Mouse (Mus musculus): ENCODE measurements at regions not wholly inside any gene's neighbourhood (a gene's known extent, or its start where the extent isn't known, plus 50 kb on each side); places are given as distances from the start of the nearest gene placed in this dataset.

DNA sequence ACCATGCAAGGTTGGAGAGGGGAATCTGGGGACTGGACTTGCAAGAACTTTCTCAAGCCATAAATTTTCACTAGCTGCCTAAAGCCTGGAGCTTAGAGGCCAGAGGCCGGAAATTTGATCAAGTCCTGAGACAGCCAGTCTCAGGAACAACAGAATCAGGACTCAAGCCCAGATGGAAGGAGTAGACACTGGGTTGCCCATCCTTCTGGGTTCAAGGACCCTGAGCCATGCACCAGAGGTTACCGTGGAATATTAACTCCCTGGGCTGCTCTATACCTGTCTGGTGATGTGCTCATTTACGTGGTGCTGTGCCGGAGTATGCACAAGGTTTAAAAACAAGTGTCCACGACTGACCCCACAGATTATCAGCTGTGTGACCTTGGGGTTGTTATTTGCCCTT is 145.1 kb downstream of the Efnb1 start:
- TF ChIP-seq CTCF (IDR thresholded peaks at IDR 0.05; ENCODE audit: low read depth) (no peak), EP300 (optimal IDR thresholded peaks at IDR 0.05) (no peak)
- no peak for DNase-seq (ENCODE audit: low spot score)
- Histone ChIP-seq H3K36me3 (ENCODE audit: control insufficient read depth, insufficient read depth, low read length) (no peaks in the 10 kb centered on the region), H3K4me3 (ENCODE audit: low read depth, low read length) (no peak overlapping the region), H3K27me3 (ENCODE audit: control insufficient read depth, insufficient read depth, low read length) (no peaks in the 10 kb centered on the region), H3K27ac (replicated peaks) (no peak overlapping the region), H3K4me2 (replicated peaks; ENCODE audit: low read depth) (no peak overlapping the region), H3K4me1 (replicated peaks; ENCODE audit: control insufficient read depth, insufficient read depth) (no peaks in the 10 kb centered on the region), H3K9me3 (ENCODE audit: control insufficient read depth, low read length) (no peaks in the 10 kb centered on the region), H3K9ac (ENCODE audit: low read length) (no peak overlapping the region)
- WGBS: 80% methylated on average over 5 of the region's 5 CpGs
- ATAC-seq (ENCODE audit: low FRiP score, low TSS enrichment): no peak

DNA sequence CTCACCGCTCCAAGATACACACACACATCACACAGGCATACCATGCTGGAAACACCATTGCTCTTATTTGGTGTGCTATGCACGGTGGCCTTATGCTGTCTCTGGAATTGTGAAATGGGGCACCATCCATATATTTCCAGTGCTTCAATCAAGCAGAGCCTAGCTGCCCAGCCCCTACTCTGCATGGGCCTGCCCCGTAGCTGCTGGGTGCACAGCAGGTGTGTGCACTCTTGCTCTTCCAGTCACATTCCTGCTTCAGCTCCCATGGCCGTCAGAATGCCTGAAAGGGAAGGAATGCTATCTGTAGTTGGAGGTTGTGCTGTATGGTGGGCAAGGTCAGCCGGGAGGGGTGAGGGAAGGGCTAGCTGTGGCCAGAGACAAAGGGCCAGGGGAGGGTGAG is 144.6 kb downstream of the Efnb1 start:
- ATAC-seq (ENCODE audit: low FRiP score, low TSS enrichment): no peak
- Histone ChIP-seq H3K27me3 (ENCODE audit: control insufficient read depth, insufficient read depth, low read length) (no peaks in the 10 kb centered on the region), H3K36me3 (ENCODE audit: control insufficient read depth, insufficient read depth, low read length) (no peaks in the 10 kb centered on the region), H3K4me2 (replicated peaks; ENCODE audit: low read depth) (no peak overlapping the region), H3K9me3 (ENCODE audit: control insufficient read depth, low read length) (no peaks in the 10 kb centered on the region), H3K27ac (replicated peaks) (no peak overlapping the region), H3K4me3 (ENCODE audit: low read depth, low read length) (no peak overlapping the region), H3K4me1 (replicated peaks; ENCODE audit: control insufficient read depth, insufficient read depth) (no peaks in the 10 kb centered on the region), H3K9ac (ENCODE audit: low read length) (no peak overlapping the region)
- TF ChIP-seq CTCF (IDR thresholded peaks at IDR 0.05; ENCODE audit: low read depth): no peak
- no peak for TF ChIP-seq EP300 (optimal IDR thresholded peaks at IDR 0.05)
- DNase-seq (ENCODE audit: low spot score): no peak
- WGBS: 64% methylated on average over 5 of the region's 5 CpGs

DNA sequence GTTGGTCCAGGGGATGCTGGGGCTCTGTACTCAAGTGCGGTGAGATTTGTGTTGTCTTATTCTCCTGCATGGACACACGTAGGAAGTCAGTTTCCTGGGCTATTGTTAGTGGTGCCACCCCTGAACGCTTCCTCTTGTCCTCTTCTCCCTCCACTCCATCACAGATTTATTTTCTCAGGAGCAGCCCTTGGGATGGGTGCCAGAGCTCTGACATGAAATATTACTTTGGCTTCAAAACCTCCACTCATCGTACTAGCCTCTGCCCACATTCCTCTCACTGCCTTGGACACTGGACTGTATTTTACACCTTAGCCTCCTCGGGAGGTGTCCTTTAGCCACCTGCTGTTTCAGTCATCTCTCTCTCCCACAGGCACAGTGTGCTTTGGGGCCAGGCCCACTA is 139.6 kb downstream of the Efnb1 start:
- Histone ChIP-seq H3K36me3 (ENCODE audit: control insufficient read depth, insufficient read depth, low read length) (no peaks in the 10 kb centered on the region), H3K9ac (ENCODE audit: low read length) (no peak overlapping the region), H3K4me3 (ENCODE audit: low read depth, low read length) (no peak overlapping the region), H3K9me3 (ENCODE audit: control insufficient read depth, low read length) (no peaks in the 10 kb centered on the region), H3K4me1 (replicated peaks; ENCODE audit: control insufficient read depth, insufficient read depth) (no peaks in the 10 kb centered on the region), H3K4me2 (replicated peaks; ENCODE audit: low read depth) (no peak overlapping the region), H3K27me3 (ENCODE audit: control insufficient read depth, insufficient read depth, low read length) (no peaks in the 10 kb centered on the region), H3K27ac (replicated peaks) (no peak overlapping the region)
- TF ChIP-seq EP300 (optimal IDR thresholded peaks at IDR 0.05) (no peak), CTCF (IDR thresholded peaks at IDR 0.05; ENCODE audit: low read depth) (no peak)
- WGBS: 59% methylated on average over 5 of the region's 5 CpGs
- no peak for ATAC-seq (ENCODE audit: low FRiP score, low TSS enrichment)
- DNase-seq (ENCODE audit: low spot score): no peak

DNA sequence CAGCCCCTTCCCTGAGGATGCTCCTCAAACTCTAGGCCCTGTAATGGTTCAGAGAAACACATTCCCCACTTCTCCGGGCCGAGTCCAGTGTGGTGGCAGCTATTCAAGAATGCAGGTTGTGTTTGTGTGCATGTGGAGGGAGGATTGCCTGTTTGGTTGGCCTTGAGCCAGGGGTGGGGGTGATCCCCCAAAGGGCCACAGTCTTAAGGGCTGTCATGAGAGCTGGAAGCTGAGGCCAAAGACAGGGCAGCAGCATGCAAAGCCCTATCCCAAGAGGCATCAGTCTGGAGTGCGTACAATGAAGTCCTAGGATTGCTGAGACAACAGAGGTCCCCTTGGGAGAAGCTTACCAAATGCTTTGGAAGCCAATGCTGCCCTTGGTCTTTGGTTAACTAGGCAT is 136.0 kb downstream of the Efnb1 start:
- TF ChIP-seq CTCF (IDR thresholded peaks at IDR 0.05; ENCODE audit: low read depth) (no peak), EP300 (optimal IDR thresholded peaks at IDR 0.05) (no peak)
- Histone ChIP-seq H3K27ac (replicated peaks) (no peak overlapping the region), H3K27me3 (ENCODE audit: control insufficient read depth, insufficient read depth, low read length) (no peaks in the 10 kb centered on the region), H3K9ac (ENCODE audit: low read length) (no peak overlapping the region), H3K4me3 (ENCODE audit: low read depth, low read length) (no peak overlapping the region), H3K4me2 (replicated peaks; ENCODE audit: low read depth) (no peak overlapping the region), H3K36me3 (ENCODE audit: control insufficient read depth, insufficient read depth, low read length) (no peaks in the 10 kb centered on the region), H3K4me1 (replicated peaks; ENCODE audit: control insufficient read depth, insufficient read depth) (no peaks in the 10 kb centered on the region), H3K9me3 (ENCODE audit: control insufficient read depth, low read length) (no peaks in the 10 kb centered on the region)
- DNase-seq (ENCODE audit: low spot score) (no peak), ATAC-seq (ENCODE audit: low FRiP score, low TSS enrichment) (no peak)
- 68% methylated on average over 3 of the region's 3 CpGs for WGBS

DNA sequence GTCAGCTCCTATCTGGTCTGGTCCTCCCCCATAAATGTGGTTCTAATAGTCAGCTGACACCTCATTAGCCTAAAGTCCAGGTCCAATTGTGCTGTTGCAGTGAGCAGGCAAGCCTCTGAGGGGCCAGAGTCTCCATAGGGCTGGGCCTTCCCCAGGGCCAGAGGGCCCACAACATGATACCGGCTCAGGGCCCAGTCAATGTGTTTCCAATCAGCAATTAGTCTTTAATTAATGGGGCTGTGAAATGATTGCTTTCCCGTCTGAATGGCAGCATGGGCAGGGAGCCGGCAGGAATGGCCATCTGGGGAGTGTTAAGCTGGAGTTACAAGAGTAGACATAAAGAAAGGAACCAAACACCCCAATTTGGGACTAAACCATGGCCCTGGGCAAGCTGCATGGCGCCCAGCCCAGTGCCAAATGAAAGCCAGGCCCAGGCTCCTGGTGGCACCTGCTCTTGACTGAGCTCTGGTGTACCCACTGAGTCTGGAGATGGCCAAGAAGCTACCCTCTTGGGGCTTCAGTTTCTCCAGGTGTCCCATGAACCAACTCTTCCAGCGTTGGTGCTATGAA is 113.2 kb downstream of the Efnb1 start:
- no peak for DNase-seq (ENCODE audit: low spot score)
- no peak for ATAC-seq (ENCODE audit: low FRiP score, low TSS enrichment)
- Histone ChIP-seq H3K4me3 (ENCODE audit: low read depth, low read length) (no peak overlapping the region), H3K9me3 (ENCODE audit: control insufficient read depth, low read length) (no peaks in the 10 kb centered on the region), H3K27me3 (ENCODE audit: control insufficient read depth, insufficient read depth, low read length) (no peaks in the 10 kb centered on the region), H3K4me2 (replicated peaks; ENCODE audit: low read depth) (no peak overlapping the region), H3K36me3 (ENCODE audit: control insufficient read depth, insufficient read depth, low read length) (no peaks in the 10 kb centered on the region), H3K27ac (replicated peaks) (no peak overlapping the region), H3K4me1 (replicated peaks; ENCODE audit: control insufficient read depth, insufficient read depth) (no peaks in the 10 kb centered on the region), H3K9ac (ENCODE audit: low read length) (no peak overlapping the region)
- WGBS: 78% methylated on average over 5 of the region's 5 CpGs
- TF ChIP-seq CTCF (IDR thresholded peaks at IDR 0.05; ENCODE audit: low read depth) (no peak), EP300 (optimal IDR thresholded peaks at IDR 0.05) (no peak)

DNA sequence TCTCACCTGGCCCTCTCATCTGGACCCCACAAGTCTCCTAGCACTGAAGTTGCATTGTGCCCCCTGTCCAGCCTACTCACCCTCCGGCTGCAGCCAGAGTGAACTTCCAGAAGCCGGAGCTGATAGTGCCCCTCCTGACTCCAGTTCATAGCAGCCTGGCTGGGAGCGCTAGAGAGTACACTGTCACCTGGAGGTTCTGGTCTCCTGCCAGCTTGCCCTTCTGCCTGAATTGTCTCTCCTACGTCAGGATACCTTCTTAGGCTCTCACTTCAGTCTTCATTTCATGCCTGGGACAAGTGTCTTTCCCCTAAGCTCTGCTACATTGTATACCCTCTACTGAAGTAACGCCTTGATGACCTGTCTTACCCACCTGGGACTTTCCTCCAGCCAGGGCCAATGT is 112.3 kb downstream of the Efnb1 start:
- ATAC-seq (ENCODE audit: low FRiP score, low TSS enrichment) (no peak), DNase-seq (ENCODE audit: low spot score) (no peak)
- H3K9me3 ChIP-seq (ENCODE audit: control insufficient read depth, low read length): no peaks in the 10 kb centered on the region
- no peaks in the 10 kb centered on the region for H3K36me3 ChIP-seq (ENCODE audit: control insufficient read depth, insufficient read depth, low read length)
- TF ChIP-seq EP300 (optimal IDR thresholded peaks at IDR 0.05) (no peak), CTCF (IDR thresholded peaks at IDR 0.05; ENCODE audit: low read depth) (no peak)
- 89% methylated on average over 5 of the region's 5 CpGs for whole genome bisulfite sequencing
- H3K9ac ChIP-seq (ENCODE audit: low read length): no peak overlapping the region
- no peak overlapping the region for H3K4me2 ChIP-seq (replicated peaks; ENCODE audit: low read depth)
- no peak overlapping the region for H3K4me3 ChIP-seq (ENCODE audit: low read depth, low read length)
- no peak overlapping the region for H3K27ac ChIP-seq (replicated peaks)
- no peaks in the 10 kb centered on the region for H3K4me1 ChIP-seq (replicated peaks; ENCODE audit: control insufficient read depth, insufficient read depth)
- H3K27me3 ChIP-seq (ENCODE audit: control insufficient read depth, insufficient read depth, low read length): no peaks in the 10 kb centered on the region
